Mouse (Mus musculus) hindbrain, embryonic 14.5 days (tissue): Measurements from ENCODE around the gene Defb43. TPM values are rescaled to one million over a fixed set of nuclear protein-coding genes. Genes with fewer than 3 reads are reported as not detected.

Experiments
- ATAC-seq: fragments of 200-750 bp; cut with Nextera tagmentation; 2 replicates; pipeline ENCODE4 v1.8.0; 2017; ENCODE audit warnings: moderate number of reproducible peaks, mild to moderate bottlenecking, moderate TSS enrichment, moderate library complexity; ENCODE audit not compliant: low FRiP score
- DNase-seq: peaks from one replicate; pipeline ENCODE4 v3.0.0-alpha.2; 2015; ENCODE audit warnings: low spot score
- H3K27ac ChIP-seq: fragments of 300-500 bp; sonication (generic); 2 replicates; pipeline ENCODE4 v1.5.1; 2014; ENCODE audit warnings: mild to moderate bottlenecking, moderate library complexity
- H3K27me3 ChIP-seq: fragments of 300-500 bp; sonication (generic); 2 replicates; pipeline ENCODE4 v1.6.1; 2014; ENCODE audit warnings: mild to moderate bottlenecking, low read length, mixed read lengths; ENCODE audit not compliant: control insufficient read depth, insufficient read depth
- H3K36me3 ChIP-seq: fragments of 300-500 bp; sonication (generic); replicated peaks from 2 replicates; pipeline ENCODE4 v1.6.1; 2014; ENCODE audit not compliant: control insufficient read depth, insufficient read depth
- H3K4me1 ChIP-seq: fragments of 300-500 bp; sonication (generic); replicated peaks from 2 replicates; pipeline ENCODE4 v1.6.1; 2014; ENCODE audit warnings: antibody characterized with exemption, low read length, mixed read lengths; ENCODE audit not compliant: control insufficient read depth, insufficient read depth
- H3K4me2 ChIP-seq: fragments of 300-500 bp; sonication (generic); replicated peaks from 2 replicates; pipeline ENCODE4 v1.6.1; 2014; ENCODE audit warnings: mild to moderate bottlenecking, moderate library complexity
- H3K4me3 ChIP-seq: fragments of 300-500 bp; sonication (generic); replicated peaks from 2 replicates; pipeline ENCODE4 v1.5.1; 2014; ENCODE audit warnings: mild to moderate bottlenecking, low read length
- H3K9ac ChIP-seq: fragments of 300-500 bp; sonication (generic); 2 replicates; pipeline ENCODE4 v1.6.1; 2014
- H3K9me3 ChIP-seq: fragments of 300-500 bp; sonication (generic); 2 replicates; pipeline ENCODE4 v1.6.1; 2016; ENCODE audit warnings: low read length; ENCODE audit not compliant: control insufficient read depth
- WGBS: fragments of 180-500 bp; shearing (Covaris S2); extraction: QIAGEN DNeasy Blood & Tissue Kit; methylation state at CpG from one replicate; pipeline ENCODE4 v1.1.7; 2014; 5-methylcytosine and 5-hydroxymethylcytosine counted together
- polyA plus RNA-seq: library from polyadenylated mRNA; unstranded; fragments of >200 nt; fragmentation: Nextera tagmentation; extraction: Ambion mirVana; gene quantifications from 2 replicates; pipeline ENCODE4 v1.2.1, GENCODE M21; 2014

Gene Defb43
- polyA plus RNA-seq, 1 experiment from 2014 or later, result not detected

DNA sequence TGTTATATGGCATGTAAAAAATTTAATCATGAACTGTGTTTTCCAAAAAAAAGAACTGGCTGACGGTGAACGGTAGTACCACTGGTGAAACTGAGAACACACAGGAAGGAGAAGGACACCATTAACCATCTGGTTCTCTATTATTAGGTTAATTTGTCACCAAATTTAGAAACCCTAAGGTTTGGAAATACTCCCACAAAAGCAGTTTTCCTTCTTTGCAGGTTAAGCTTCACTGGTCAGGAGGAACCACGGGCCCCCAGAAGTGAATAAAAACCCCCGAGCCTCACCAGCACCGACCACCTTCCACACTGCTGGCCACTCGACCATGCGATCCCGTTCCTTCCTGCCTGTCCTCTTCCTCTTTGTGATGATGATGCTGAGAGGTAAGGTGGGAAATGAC, 13.8 kb upstream of the Defb43 start, which contains the start of gene Defb47:
Gene Defb47, plus strand, starts transcription at position 301 of the 400 bp plus-strand sequence.
- H3K27ac ChIP-seq, result no peak within 1 kb of the TSS
- no peaks in the 10 kb centered on the region for H3K9me3 ChIP-seq
- no peaks in the 10 kb centered on the region for H3K36me3 ChIP-seq
- H3K27me3 ChIP-seq, result no peaks in the 10 kb centered on the region
- no peak within 1 kb of the TSS for H3K4me2 ChIP-seq
- DNase-seq, result no peak
- no peak for ATAC-seq
- H3K9ac ChIP-seq, result no peak within 1 kb of the TSS
- no peak within 1 kb of the TSS for H3K4me3 ChIP-seq
- H3K4me1 ChIP-seq, result no peaks in the 10 kb centered on the region
- WGBS, result 83% methylated on average over 8 of the region's 8 CpGs

DNA sequence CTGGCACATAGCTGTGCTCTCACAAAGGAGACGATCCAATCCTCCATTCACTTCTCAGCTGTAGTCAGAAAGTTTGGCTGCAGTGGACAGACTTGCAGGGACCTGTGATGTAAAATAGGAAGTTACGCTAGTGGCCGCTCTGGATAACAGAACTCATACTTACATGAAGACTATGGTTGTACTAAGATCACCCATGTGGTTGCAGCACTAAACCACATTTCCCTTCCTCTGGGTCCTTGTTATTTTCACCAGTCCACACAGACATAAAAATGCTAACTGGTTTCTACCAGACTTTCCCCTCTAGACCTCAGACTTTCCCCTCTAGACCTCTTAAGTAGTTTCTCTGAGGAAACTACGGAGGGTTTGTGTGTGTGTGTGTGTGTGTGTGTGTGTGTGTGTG, 12.6 kb upstream of the Defb43 start:
- Histone ChIP-seq H3K27ac (no peak overlapping the region), H3K36me3 (no peaks in the 10 kb centered on the region), H3K27me3 (no peaks in the 10 kb centered on the region), H3K4me1 (no peaks in the 10 kb centered on the region), H3K9ac (no peak overlapping the region), H3K9me3 (no peaks in the 10 kb centered on the region), H3K4me2 (no peak overlapping the region), H3K4me3 (no peak overlapping the region)
- no peak for DNase-seq
- ATAC-seq, result no peak
- 90% methylated on average over 4 of the region's 4 CpGs for WGBS

DNA sequence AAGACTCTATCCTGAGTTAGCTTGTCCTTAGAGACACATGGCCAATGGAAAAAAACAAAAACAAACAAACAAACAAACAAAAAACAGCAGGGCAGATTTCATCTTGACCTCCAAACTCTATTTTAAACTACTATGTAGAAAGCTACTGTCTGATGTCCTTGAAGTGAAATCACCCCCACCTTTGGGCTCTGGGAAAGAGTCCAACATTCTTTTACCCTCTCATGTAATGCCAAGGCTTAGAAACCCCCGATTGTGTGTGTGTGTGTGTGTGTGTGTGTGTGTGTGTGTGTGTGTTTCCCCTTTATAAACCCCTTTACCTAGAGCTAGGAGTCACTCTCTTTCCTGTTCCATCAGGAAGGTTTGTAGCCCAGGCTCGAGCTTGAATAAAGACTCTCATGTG, 9.0 kb upstream of the Defb43 start:
- Histone ChIP-seq H3K4me1 (no peaks in the 10 kb centered on the region), H3K4me2 (no peak overlapping the region), H3K4me3 (no peak overlapping the region), H3K9ac (no peak overlapping the region), H3K27ac (no peak overlapping the region), H3K36me3 (no peaks in the 10 kb centered on the region), H3K9me3 (no peaks in the 10 kb centered on the region), H3K27me3 (no peaks in the 10 kb centered on the region)
- ATAC-seq (no peak), DNase-seq (no peak)
- WGBS, result 68% methylated on average over 2 of the region's 2 CpGs

DNA sequence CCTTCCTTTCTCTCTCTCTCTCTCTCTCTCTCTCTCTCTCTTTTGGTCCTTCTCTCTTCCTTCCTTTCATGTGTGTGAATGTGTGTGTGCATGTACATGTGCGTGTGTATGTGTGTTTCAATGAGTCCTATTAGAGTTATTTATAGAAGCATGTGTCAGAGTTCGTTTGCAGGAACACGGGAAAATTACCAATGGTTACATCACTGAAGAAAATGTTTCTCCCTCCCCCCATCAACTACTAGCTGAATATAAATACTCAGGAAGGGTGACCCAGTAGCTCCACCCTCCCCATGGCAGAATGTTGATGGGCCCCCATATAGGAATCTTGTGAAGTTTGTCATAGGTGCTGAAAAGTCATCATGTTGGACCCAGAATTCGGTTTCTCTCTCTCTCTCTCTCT, 1.5 kb downstream of the Defb43 start:
- no peaks in the 10 kb centered on the region for H3K27me3 ChIP-seq
- DNase-seq (no peak), ATAC-seq (no peak)
- H3K9me3 ChIP-seq, result no peaks in the 10 kb centered on the region
- no peaks in the 10 kb centered on the region for H3K4me1 ChIP-seq
- WGBS, result 90% methylated on average over 4 of the region's 4 CpGs
- H3K27ac ChIP-seq, result no peak overlapping the region
- no peak overlapping the region for H3K4me3 ChIP-seq
- H3K36me3 ChIP-seq, result no peaks in the 10 kb centered on the region
- no peak overlapping the region for H3K9ac ChIP-seq
- no peak overlapping the region for H3K4me2 ChIP-seq

DNA sequence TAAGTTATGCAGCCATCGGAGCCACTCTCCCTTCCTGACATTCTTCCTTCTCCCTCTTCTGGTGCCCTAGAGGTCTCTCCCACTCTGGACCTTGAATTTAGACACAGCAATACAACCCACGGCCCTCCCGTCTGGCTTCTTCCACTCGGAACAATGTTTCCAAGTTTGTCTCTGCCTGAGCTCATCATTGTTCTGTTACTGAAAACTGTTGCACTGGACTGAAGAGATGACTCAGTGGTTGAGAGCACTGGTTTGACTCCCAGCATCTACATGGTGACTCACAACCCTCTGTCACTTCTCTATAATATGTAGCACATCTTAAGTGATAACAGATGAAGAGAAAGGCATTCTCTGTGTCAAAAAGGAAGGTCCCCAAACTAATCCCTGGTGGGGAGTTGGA, 3.1 kb downstream of the Defb43 start:
- ATAC-seq (no peak), DNase-seq (no peak)
- Histone ChIP-seq H3K4me2 (no peak overlapping the region), H3K27me3 (no peaks in the 10 kb centered on the region), H3K4me1 (no peaks in the 10 kb centered on the region), H3K27ac (no peak overlapping the region), H3K9me3 (no peaks in the 10 kb centered on the region), H3K4me3 (no peak overlapping the region), H3K36me3 (no peaks in the 10 kb centered on the region), H3K9ac (no peak overlapping the region)
- WGBS, result 89% methylated on average over 4 of the region's 4 CpGs

DNA sequence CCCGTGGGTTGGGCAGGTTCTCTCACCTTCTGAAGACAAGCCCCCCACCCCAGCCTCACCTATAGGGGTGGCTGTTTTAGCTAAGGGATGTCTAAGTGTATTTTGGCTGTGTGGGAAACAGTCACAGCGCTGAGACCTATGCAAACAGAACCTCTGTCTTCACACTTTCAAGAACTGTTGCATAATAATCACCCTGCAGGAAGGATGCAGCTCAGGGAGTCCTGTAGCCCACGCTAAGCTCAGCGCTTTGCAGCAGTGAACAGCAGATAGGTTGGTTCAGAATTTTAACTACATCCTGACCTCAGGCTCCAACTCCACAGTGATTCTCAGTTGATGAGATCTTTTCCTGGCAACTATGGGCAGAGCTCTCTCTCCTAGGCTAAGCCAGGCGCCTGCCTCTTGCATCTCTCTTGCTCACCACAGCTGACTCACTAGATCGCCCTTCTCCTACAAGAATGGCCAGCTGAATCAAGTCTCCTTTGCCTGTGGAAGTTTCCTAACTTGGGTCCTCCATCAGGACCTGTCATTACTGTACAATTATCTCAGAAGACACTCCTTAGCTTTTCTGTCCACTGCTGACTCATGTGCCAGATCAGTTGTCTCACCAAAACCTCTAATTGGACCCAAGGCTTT, 9.1 kb downstream of the Defb43 start:
- WGBS, result 59% methylated on average over 6 of the region's 6 CpGs
- Histone ChIP-seq H3K27ac (no peak overlapping the region), H3K9ac (no peak overlapping the region)

DNA sequence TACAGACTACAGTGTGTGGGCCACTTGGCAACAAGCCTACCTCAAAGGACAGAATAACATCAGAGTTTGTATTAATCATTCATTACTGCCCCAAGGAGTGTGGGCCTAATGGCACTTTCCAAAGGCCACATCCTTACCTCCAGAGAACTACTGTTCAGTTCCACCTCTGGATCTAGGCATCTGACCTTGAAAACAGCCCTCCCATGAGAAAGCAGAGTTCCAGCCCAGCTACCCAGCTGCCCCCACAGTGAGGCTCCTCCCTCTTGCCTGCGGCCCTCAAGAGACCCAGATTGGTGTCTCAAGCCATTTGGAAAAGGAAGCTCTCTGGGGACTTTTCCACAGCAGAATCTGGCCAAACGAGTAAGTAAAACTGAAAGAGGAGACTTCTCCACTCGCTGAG, 35.1 kb downstream of the Defb43 start, which contains the start of gene Defb42:
Gene Defb42, plus strand, starts transcription at position 301 of the 400 bp plus-strand sequence.
- ATAC-seq, result no peak
- no peak within 1 kb of the TSS for H3K4me2 ChIP-seq
- WGBS, result 79% methylated on average over 3 of the region's 3 CpGs

More for the DNA sequence above, 9.1 kb downstream of the Defb43 start:
- no peaks in the 10 kb centered on the region for H3K27me3 ChIP-seq
- no peak for DNase-seq
- H3K36me3 ChIP-seq, result no peaks in the 10 kb centered on the region
- H3K4me1 ChIP-seq, result no peaks in the 10 kb centered on the region
- ATAC-seq, result no peak
- H3K4me2 ChIP-seq, result no peak overlapping the region
- H3K4me3 ChIP-seq, result no peak overlapping the region
- no peaks in the 10 kb centered on the region for H3K9me3 ChIP-seq

DNA sequence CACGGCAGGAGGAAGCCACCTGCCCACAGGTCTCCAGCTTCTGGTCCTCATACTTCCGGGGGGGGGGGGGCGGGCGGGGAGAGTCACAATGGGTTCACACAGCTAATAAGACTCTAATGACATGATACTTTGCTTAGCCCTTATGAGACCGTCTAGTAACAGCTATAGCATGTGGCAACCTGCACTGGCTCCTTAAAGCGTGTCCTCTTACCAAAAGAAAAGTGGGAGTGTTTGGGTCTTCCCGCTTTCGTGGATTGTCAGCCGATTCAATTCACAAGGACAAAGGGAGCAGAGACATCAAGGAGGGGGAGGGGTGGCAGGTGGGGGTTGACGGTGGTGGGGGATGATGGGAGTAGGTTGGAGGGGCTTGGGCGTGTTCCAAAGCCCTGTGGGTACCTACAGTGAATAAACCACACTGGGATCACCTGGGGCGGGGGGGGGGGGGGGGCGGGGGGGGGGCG, 38.4 kb downstream of the Defb43 start, which contains the start of gene Defb30:
Gene Defb30, minus strand, starts transcription at position 51 of the 461 bp plus-strand sequence.
- H3K36me3 ChIP-seq, result no peaks in the 10 kb centered on the region
- WGBS, result 50% methylated on average over 11 of the region's 14 CpGs
- H3K27me3 ChIP-seq, result no peaks in the 10 kb centered on the region
- H3K9ac ChIP-seq, result no peak within 1 kb of the TSS
- H3K4me1 ChIP-seq, result no peaks in the 10 kb centered on the region
- H3K9me3 ChIP-seq, result no peaks in the 10 kb centered on the region
- H3K4me3 ChIP-seq, result no peak within 1 kb of the TSS
- H3K4me2 ChIP-seq, result no peak within 1 kb of the TSS
- no peak for ATAC-seq
- no peak within 1 kb of the TSS for H3K27ac ChIP-seq
- no peak for DNase-seq

More for the DNA sequence above, 35.1 kb downstream of the Defb43 start, which contains the start of gene Defb42:
- Histone ChIP-seq H3K4me3 (no peak within 1 kb of the TSS), H3K27me3 (no peaks in the 10 kb centered on the region), H3K9me3 (no peaks in the 10 kb centered on the region), H3K27ac (no peak within 1 kb of the TSS), H3K9ac (no peak within 1 kb of the TSS), H3K36me3 (no peaks in the 10 kb centered on the region), H3K4me1 (no peaks in the 10 kb centered on the region)
- no peak for DNase-seq

DNA sequence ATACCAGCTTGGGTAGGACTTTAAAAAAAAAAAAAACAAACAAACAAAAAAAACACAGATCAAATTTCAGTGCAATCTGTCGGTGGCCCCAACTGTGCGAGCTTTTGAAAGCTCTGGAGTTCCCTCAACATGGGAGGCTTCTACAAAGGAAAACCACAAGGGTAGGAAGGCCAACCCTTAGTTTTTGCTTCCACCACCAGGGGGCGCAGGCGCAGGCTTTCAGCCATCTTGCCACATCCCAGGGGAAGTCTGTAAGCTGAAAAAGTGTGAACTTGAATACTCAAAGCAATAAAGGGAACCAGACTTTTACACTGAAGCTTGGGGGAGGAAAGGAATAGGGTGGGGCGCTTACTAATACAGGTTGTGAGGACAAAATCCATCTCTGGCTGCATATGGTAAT, 39.2 kb downstream of the Defb43 start:
- ATAC-seq (no peak), DNase-seq (peak; percentile 34)
- Histone ChIP-seq H3K9me3 (no peaks in the 10 kb centered on the region), H3K4me2 (no peak overlapping the region), H3K36me3 (no peaks in the 10 kb centered on the region), H3K4me3 (no peak overlapping the region), H3K9ac (no peak overlapping the region), H3K4me1 (no peaks in the 10 kb centered on the region), H3K27ac (no peak overlapping the region), H3K27me3 (no peaks in the 10 kb centered on the region)
- 38% methylated on average over 5 of the region's 5 CpGs for WGBS
